Mouse (Mus musculus): ENCODE data around the gene 9830107B12Rik. TPM values are rescaled to one million over a fixed set of nuclear protein-coding genes. Genes with fewer than 3 reads are reported as not detected.

Gene 9830107B12Rik
- total RNA-seq, 2 experiments from 2014 or later: not detected

GRCm38 (mm10) chr17:48094820-48095680 lies 51.0 kb downstream of the 9830107B12Rik start:
- DNase-seq (ENCODE audit: low spot score): no peak

- DNase-seq (ENCODE audit: low spot score): no peak
Observed at GRCm38 (mm10) chr17:48093286-48093817, 52.7 kb downstream of the 9830107B12Rik start.

GRCm38 (mm10) chr17:48090305-48090704 lies 55.8 kb downstream of the 9830107B12Rik start:
- DNase-seq (ENCODE audit: low spot score): no peak

- DNase-seq (ENCODE audit: low spot score): no peak
Observed at GRCm38 (mm10) chr17:48089446-48089845, 56.6 kb downstream of the 9830107B12Rik start.

- DNase-seq (ENCODE audit: low spot score): no peak
Observed at GRCm38 (mm10) chr17:48089019-48089418, 57.0 kb downstream of the 9830107B12Rik start, which contains the start of gene 1700067P10Rik. 1700067P10Rik (plus strand) TSS chr17:48089319.

- no peak for DNase-seq (ENCODE audit: low spot score)
Observed at GRCm38 (mm10) chr17:48080626-48081025, 65.4 kb downstream of the 9830107B12Rik start.

Other genes with a start within 250 kb of the 9830107B12Rik start
- gene Foxp4, start 221.6 kb downstream of the 9830107B12Rik start, total RNA-seq (2021): 1 to 10 TPM; 7.5 TPM
- not detected for gene 1700122O11Rik, start 108.0 kb downstream of the 9830107B12Rik start, total RNA-seq (2021)
- gene 1700067P10Rik, start 56.9 kb downstream of the 9830107B12Rik start, total RNA-seq (2021): not detected
- not detected for gene A530064D06Rik, start 21.0 kb upstream of the 9830107B12Rik start, total RNA-seq (2021)
- gene Trem1, start 86.5 kb upstream of the 9830107B12Rik start, total RNA-seq (2021): not detected
- gene Trem3, start 101.5 kb upstream of the 9830107B12Rik start, total RNA-seq (2021): not detected
- gene Treml4, start 118.0 kb upstream of the 9830107B12Rik start, total RNA-seq (2021): not detected
- under 1 TPM in 1 of 2 experiments, not detected in 1; 0.12 TPM for gene Treml2, start 153.2 kb upstream of the 9830107B12Rik start, total RNA-seq (2021)
- gene B430306N03Rik, start 169.9 kb upstream of the 9830107B12Rik start, total RNA-seq (2021): under 1 TPM in 1 of 2 experiments, not detected in 1; 0.05 TPM
- gene Trem2, start 200.1 kb upstream of the 9830107B12Rik start, total RNA-seq (2021): under 1 TPM in 1 of 2 experiments, not detected in 1; 0.97 TPM
- under 1 TPM in 1 of 2 experiments, not detected in 1; 0.19 TPM for gene Treml1, start 213.6 kb upstream of the 9830107B12Rik start, total RNA-seq (2021)